9 mouse cellular contexts compared by ENCODE assay signal in genomic region chr2:128816916-128817315, GRCm38 (mm10). TPM values are rescaled to one million over a fixed set of nuclear protein-coding genes. Genes with fewer than 3 reads are reported as not detected.
DNase-seq lines count a peak whose midpoint lies in the region; ATAC-seq lines count a peak whose summit lies in the region.
"Had no signal": no experiment of that assay in that cellular context is flagged by ENCODE, and none has a peak within 500 bp of the region (broad histone marks: within the 10 kb centered on the region; RNA-seq: fewer than 3 reads in every experiment).

No protein-coding gene starts in this region.

- no peak overlapping the region for H3K9ac ChIP-seq in kidney, embryonic 16.5 days (replicated peaks; ENCODE audit: low read length)
- H3K9ac ChIP-seq in embryonic facial prominence, embryonic 12.5 days = no peak overlapping the region
- H3K9ac ChIP-seq in midbrain, embryonic 16.5 days (ENCODE audit: low read depth, low read length) = no peak overlapping the region

- peaks cover 11% of the 10 kb centered on the region for H3K4me1 ChIP-seq in kidney, embryonic 16.5 days (ENCODE audit: insufficient read depth, low read length)
- peaks cover 10% of the 10 kb centered on the region for H3K4me1 ChIP-seq in embryonic facial prominence, embryonic 12.5 days
- H3K4me1 ChIP-seq in midbrain, embryonic 16.5 days (ENCODE audit: control insufficient read depth, insufficient read depth, low read length) = peaks cover 16% of the 10 kb centered on the region

- H3K4me3 ChIP-seq in kidney, embryonic 16.5 days (ENCODE audit: low read length) = peak overlapping the region; percentile 27; the same call in 1 of the 2 replicates
- H3K4me3 ChIP-seq in embryonic facial prominence, embryonic 12.5 days = peak overlapping the region; percentile 91
- H3K4me3 ChIP-seq in midbrain, embryonic 16.5 days (ENCODE audit: low read depth, low read length) = peak overlapping the region; percentile 60; the same call in 1 of the 2 replicates

- ATAC-seq in kidney, embryonic 16.5 days (ENCODE audit: low FRiP score, low TSS enrichment) = no peak
- ATAC-seq in embryonic facial prominence, embryonic 12.5 days (ENCODE audit: insufficient number of reproducible peaks, insufficient read depth, low FRiP score, low TSS enrichment) = no peak
- ATAC-seq in midbrain, embryonic 16.5 days = no peak

- no peaks in the 10 kb centered on the region for H3K9me3 ChIP-seq in kidney, embryonic 16.5 days (ENCODE audit: low read length)
- no peaks in the 10 kb centered on the region for H3K9me3 ChIP-seq in embryonic facial prominence, embryonic 12.5 days
- H3K9me3 ChIP-seq in midbrain, embryonic 16.5 days (replicated peaks; ENCODE audit: control insufficient read depth, low read length, poor library complexity, severe bottlenecking) = no peaks in the 10 kb centered on the region

- WGBS in kidney, embryonic 16.5 days = 31% methylated on average over 6 of the region's 6 CpGs
- 37% methylated on average over 6 of the region's 6 CpGs for WGBS in embryonic facial prominence, embryonic 12.5 days
- 50% methylated on average over 6 of the region's 6 CpGs for WGBS in midbrain, embryonic 16.5 days

- no peaks in the 10 kb centered on the region for H3K36me3 ChIP-seq in kidney, embryonic 16.5 days (ENCODE audit: insufficient read depth, low read length)
- H3K36me3 ChIP-seq in embryonic facial prominence, embryonic 12.5 days = no peaks in the 10 kb centered on the region
- H3K36me3 ChIP-seq in midbrain, embryonic 16.5 days (ENCODE audit: control insufficient read depth, insufficient read depth, low read length) = no peaks in the 10 kb centered on the region

- H3K27me3 ChIP-seq in kidney, embryonic 16.5 days (ENCODE audit: insufficient read depth, low read length) = no peaks in the 10 kb centered on the region
- H3K27me3 ChIP-seq in embryonic facial prominence, embryonic 12.5 days = no peaks in the 10 kb centered on the region
- H3K27me3 ChIP-seq in midbrain, embryonic 16.5 days (ENCODE audit: control insufficient read depth, insufficient read depth, low read depth, low read length) = no peaks in the 10 kb centered on the region

- no peak for DNase-seq in kidney, adult 9 months
- DNase-seq in hindlimb bud, embryonic 11.5 days (ENCODE audit: extremely low spot score, low read depth, low spot score) = peak; percentile 20
- DNase-seq in right cerebral cortex, postnatal 36 days (ENCODE audit: low spot score in 2 of 2) = no peak
- DNase-seq in testis, postnatal 14 days (ENCODE audit: low spot score) = no peak
- DNase-seq in layer of hippocampus, adult 18-20 months (ENCODE audit: low spot score in 2 of 2) = no peak

- H3K4me2 ChIP-seq in kidney, embryonic 16.5 days (replicated peaks; ENCODE audit: low read depth, low read length) = peak overlapping the region; percentile 60
- H3K4me2 ChIP-seq in embryonic facial prominence, embryonic 12.5 days (replicated peaks) = peak overlapping the region; percentile 78
- peak overlapping the region; percentile 85 for H3K4me2 ChIP-seq in midbrain, embryonic 16.5 days (ENCODE audit: low read length)

- peak overlapping the region; percentile 62 for H3K27ac ChIP-seq in kidney, embryonic 16.5 days (ENCODE audit: low read length)
- H3K27ac ChIP-seq in embryonic facial prominence, embryonic 12.5 days = no peak overlapping the region
- no peak overlapping the region for H3K27ac ChIP-seq in midbrain, embryonic 16.5 days (ENCODE audit: low read length)

RNA-seq across cellular contexts. Expression of gene Tmem87b, which starts 1.0 kb away (rescaled TPM):
- polyA plus RNA-seq in kidney, embryonic 16.5 days (2015; fragmentation: Nextera tagmentation; extraction: Ambion mirVana) = 33.3 and 34.7 TPM in 2 replicates
- 30.4 and 31.2 TPM in 2 replicates for polyA plus RNA-seq in embryonic facial prominence, embryonic 12.5 days (2016; fragmentation: Nextera tagmentation; extraction: Ambion mirVana)
- polyA plus RNA-seq in midbrain, embryonic 16.5 days (2015; fragmentation: Nextera tagmentation; extraction: Ambion mirVana) = 39.3 and 42.7 TPM in 2 replicates
- 10 to 100 TPM; 31.8 to 37.8 TPM for total RNA-seq in layer of hippocampus, adult 18-20 months (2021)

RNA-seq across cellular contexts. Expression of gene Fbln7, which starts 45.9 kb away (rescaled TPM):
- 8.1 TPM in 2 replicates for polyA plus RNA-seq in kidney, embryonic 16.5 days (2015; fragmentation: Nextera tagmentation; extraction: Ambion mirVana)
- polyA plus RNA-seq in embryonic facial prominence, embryonic 12.5 days (2016; fragmentation: Nextera tagmentation; extraction: Ambion mirVana) = 3.4 TPM in 2 replicates
- polyA plus RNA-seq in midbrain, embryonic 16.5 days (2015; fragmentation: Nextera tagmentation; extraction: Ambion mirVana) = 2.7 and 4.0 TPM in 2 replicates
- total RNA-seq in layer of hippocampus, adult 18-20 months (2021) = 1 to 10 TPM in 1 of 2 experiments, under 1 TPM in 1; 0.71 to 1.1 TPM
- total RNA-seq: common myeloid progenitor, adult 5-6 weeks had no signal

Comparison
In these comparisons a context has a peak if more than half of its experiments do, and no peak if none do; other contexts are left out.
1. H3K4me3 ChIP-seq: peak in every context shown above with its lines; median percentile 91 in embryonic facial prominence, embryonic 12.5 days; 60 in midbrain, embryonic 16.5 days; 27 in kidney, embryonic 16.5 days.